Mouse (Mus musculus) gastrocnemius, adult 18-20 months (tissue): ENCODE data around the gene Sox2. TPM values are rescaled to one million over a fixed set of nuclear protein-coding genes. Genes with fewer than 3 reads are reported as not detected.

Source experiments
- DNase-seq: peaks from one replicate; pipeline ENCODE4 v3.0.0; 2021; ENCODE audit warnings: low spot score
- total RNA-seq, 2 experiments: library from RNA; stranded (reverse); gene quantifications; 2 replicates each; pipeline ENCODE4 v1.2.3; 2021

Gene Sox2
- total RNA-seq, 2 experiments from 2014 or later, result not detected

DNA sequence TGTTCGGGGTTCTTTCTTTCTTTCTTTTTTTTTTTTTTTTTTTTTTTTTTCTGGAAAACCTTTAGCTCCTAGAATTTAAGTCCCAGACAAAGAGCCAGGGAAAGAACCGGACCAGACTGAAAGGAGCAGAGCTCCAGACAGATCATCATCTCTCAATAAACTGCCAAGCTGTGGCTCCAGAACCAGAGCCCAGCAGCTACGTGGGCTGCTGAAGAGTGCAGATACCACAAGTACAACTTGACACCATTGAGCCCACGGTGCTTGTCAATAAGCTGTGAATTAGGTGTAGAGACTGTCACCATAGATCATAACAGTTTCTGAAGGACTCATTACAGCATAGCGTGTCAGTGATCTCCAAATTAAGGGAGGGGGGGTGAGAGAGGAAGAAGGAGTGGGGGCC is 7.1 kb upstream of the Sox2 start:
- DNase-seq, result no peak

DNA sequence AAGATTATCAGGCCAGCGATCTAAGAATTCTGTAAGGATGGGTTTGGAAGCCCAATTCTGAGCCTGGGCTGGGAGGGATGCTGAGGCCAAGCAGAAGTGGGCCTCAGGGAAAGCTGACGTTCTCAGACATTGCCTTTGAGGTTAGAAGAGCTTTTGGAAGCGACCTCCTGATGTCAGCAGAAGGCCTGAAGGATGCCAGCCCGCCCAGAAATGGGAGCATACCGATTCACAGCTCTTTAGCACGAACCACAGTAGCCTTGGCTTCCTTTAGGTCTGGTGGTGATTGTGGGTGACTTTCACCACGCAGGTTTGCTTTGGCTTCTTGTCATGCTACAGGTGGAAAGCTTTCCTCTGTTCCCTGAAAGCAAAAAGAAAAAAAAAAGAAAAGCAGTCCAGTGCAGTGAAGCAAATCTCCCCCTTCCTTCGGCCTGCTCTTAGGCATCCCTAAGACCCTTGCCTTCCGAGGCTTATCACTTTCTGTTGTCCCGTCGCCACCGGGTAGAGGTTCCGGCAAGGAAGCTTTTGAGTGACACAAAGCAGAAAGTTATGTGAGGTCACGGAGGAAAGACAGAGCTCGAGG is 6.6 kb upstream of the Sox2 start:
- no peak for DNase-seq

DNA sequence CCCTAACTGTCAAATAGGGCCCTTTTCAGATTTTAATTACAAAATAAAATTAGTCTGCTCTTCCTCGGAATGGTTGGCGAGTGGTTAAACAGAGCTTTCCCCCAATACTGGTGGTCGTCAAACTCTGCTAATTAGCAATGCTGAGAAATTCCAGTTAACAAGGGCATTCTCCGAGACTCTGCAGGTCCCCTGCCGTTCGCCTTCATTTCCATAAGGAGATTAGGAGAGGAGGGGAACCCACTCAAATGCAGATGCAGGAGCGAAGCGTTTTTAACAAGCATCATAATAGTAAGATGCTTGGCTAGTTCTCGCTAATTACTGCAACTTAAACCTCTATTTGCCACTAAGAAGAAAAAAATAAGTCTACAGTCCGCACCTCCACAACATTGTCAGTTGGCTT is 4.0 kb upstream of the Sox2 start:
- DNase-seq, result no peak

DNA sequence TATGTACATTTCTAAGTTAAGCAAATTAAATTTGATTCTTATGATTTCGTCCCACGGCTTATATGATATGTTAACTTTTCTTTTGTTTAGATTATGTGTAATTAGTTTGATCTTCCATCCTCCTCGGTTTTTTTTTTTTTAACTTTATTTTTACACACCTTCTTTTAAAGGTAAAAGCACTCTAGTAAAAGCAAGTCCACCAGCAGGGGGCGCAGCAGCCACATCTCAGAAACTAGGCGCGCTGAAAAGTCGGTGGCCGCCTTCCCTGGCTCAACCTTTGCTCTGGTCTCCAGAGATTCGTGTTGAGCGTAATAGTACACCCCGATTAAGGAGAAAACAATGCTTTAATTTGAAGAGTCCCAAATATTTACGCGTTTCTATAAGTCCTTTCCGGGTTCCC is 2.5 kb upstream of the Sox2 start:
- peak; percentile 55 for DNase-seq

DNA sequence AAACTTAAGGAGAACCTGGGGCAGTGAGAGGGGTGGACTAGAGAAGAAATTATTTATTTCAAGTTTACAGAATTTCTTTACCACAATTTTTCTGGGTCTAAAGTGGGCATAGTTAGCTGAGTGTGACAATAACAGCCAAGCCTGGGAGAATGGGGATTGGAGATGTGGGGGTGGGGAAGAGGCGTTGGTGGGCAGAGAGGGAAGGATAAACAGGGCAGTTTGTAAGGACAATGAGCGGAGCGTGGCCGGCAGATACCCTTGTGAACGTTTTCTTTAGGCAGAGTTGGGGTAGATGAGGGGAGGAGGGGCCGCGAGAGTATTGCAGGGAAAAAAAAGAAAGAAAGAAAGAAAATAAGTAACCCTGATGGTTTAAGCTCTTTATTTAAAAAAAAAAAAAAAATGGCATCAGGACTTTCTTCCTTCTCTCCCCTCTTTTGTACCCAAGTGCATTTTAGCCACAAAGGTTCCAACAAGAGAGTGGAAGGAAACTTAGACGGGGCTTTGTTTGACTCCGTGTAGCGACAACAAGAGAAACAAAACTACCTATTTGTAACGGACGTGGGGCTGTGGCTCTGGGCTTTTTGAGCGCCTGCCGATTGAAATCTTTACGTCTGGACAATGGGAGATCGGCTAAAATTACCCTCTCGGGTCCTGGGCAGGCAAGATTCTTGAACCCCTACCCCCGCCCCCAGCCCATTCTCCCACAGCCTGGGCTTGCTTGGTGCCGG is 1.9 kb upstream of the Sox2 start:
- no peak for DNase-seq

DNA sequence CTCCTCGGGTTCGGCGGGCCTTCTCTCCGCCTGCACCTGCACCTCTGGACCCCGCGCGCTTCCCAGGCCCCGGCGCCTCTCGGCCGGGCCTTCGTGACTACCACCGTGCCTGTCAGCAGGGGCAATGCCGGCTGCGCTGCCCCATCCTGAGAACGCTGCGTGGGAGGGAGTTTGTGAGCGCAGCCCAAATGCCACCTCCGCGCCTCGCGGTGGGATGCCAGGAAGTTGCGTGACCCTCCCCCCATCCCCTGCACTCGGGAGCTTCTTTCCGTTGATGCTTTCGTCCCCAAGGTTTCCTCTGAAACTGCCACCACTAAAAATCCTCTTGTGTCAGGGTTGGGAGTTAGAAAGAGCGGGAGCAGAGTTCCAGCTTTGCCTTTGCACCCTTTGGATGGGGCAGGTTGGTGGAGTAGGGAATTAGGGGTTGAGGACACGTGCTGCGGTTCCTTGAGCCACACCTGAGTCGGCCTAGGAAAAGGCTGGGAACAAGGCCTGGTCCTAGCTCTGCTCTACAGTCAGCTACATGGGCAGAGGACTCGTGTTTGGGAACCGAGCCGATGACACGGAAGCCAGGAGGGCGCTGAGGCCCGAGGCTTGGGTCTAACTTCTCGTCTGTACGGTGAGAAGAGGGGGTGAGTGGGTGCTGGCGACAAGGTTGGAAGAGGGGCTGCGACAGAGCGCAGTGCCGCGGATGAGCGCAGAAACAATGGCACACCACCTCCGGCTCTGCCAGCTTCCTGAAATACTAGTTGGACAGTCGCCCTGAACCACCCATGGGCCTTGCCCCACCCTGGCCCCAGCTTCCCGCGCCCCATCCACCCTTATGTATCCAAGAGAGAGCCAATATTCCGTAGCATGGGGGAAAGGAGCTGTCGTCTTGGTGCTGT is 1.1 kb upstream of the Sox2 start:
- no peak for DNase-seq

DNA sequence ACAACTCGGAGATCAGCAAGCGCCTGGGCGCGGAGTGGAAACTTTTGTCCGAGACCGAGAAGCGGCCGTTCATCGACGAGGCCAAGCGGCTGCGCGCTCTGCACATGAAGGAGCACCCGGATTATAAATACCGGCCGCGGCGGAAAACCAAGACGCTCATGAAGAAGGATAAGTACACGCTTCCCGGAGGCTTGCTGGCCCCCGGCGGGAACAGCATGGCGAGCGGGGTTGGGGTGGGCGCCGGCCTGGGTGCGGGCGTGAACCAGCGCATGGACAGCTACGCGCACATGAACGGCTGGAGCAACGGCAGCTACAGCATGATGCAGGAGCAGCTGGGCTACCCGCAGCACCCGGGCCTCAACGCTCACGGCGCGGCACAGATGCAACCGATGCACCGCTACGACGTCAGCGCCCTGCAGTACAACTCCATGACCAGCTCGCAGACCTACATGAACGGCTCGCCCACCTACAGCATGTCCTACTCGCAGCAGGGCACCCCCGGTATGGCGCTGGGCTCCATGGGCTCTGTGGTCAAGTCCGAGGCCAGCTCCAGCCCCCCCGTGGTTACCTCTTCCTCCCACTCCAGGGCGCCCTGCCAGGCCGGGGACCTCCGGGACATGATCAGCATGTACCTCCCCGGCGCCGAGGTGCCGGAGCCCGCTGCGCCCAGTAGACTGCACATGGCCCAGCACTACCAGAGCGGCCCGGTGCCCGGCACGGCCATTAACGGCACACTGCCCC is 586 bp downstream of the Sox2 start:
- no peak for DNase-seq

DNA sequence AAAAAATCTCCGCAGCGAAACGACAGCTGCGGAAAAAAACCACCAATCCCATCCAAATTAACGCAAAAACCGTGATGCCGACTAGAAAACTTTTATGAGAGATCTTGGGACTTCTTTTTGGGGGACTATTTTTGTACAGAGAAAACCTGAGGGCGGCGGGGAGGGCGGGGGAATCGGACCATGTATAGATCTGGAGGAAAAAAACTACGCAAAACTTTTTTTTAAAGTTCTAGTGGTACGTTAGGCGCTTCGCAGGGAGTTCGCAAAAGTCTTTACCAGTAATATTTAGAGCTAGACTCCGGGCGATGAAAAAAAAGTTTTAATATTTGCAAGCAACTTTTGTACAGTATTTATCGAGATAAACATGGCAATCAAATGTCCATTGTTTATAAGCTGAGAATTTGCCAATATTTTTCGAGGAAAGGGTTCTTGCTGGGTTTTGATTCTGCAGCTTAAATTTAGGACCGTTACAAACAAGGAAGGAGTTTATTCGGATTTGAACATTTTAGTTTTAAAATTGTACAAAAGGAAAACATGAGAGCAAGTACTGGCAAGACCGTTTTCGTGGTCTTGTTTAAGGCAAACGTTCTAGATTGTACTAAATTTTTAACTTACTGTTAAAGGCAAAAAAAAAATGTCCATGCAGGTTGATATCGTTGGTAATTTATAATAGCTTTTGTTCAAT is 1.4 kb downstream of the Sox2 start:
- no peak for DNase-seq

DNA sequence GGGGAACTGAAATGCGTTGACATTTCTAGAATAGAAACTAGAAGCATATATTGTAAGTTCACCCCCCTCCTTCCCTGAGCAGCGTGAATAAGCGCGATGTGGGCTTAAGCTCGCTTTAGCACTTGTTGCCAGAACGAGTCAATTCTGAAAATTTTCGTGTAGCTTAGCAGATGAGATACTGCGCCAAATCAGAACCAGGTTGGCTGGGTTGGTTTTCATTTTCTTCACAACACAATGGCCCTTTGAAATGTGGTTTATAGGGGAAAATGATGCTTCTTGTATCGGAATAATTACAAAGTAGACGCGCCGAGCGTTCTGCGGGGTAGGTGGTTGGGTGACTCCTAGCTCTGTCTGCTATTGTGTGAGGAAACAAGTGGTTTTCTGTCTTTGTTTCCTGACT is 2.4 kb downstream of the Sox2 start:
- no peak for DNase-seq

DNA sequence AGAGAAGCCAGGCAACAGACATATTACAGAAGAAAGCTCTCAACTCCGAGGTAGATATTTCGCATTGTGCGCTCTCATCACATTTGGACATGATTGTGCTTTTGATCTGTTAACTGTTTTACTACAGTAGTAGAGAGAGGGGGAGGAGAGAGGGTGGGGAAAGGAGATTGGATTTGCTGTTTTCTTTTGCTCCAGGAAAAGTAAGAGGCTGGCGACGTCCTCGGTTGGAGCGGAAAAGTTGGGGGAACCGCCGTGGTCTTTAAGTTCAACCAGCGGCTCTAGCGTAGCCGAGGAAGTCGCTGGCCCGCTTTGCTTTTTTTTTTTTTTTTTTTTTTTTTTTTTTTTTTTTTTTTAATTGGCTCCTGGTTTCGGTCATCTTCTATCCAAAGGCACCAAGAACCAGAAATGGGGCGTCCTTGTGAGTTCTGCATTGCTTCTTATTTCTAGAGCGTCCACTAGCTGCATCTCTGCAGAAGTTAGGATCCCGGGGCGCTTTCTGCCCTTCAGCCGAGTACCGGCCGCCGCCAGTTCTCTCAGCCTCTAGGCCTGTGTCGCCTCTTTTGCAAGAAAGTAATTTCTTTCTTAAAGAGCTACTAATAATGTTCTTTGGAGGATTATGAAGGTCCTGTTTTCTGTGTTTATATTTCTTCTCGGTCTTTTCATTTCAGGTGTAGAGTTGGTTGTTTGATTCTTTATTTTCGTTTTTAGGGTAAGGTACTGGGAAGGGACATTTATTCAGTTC is 3.2 kb downstream of the Sox2 start:
- no peak for DNase-seq

DNA sequence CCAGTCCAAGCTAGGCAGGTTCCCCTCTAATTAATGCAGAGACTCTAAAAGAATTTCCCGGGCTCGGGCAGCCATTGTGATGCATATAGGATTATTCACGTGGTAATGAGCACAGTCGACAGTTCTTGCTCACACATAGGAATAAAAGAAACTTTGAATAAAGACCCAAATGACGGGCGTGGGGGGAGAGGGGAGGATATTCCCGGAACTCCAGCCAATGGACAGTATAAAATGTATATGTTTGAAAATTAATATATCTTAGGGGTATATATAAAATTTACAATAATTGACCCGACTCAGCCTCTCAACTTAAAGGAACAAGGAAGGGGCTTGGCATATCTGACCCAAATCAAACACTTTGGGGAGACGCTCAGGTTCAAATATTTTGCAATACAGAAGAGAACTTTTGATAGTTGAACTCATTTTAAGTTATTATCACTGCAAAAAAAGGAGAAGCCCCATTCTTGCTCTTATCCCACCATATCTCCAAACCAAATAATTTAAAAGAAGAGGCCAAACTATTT is 3.8 kb downstream of the Sox2 start:
- no peak for DNase-seq

DNA sequence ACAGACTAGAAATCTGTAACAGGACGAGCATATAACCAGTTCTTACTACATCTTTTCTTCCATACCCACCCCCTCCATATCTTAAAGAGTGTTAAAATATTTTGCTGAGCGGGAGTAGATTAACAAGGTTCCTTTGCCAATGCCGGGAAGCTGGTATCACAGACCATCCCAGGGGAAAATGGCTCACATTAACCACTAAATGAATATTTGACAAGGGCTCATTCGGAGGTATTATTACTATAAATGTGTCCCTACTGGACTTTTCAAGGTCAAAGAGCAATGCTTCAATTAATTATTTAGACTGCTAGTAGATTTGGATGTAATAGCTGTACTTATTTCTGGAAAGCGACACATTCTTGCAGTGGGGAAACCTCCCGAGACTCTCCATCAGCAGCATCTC is 4.6 kb downstream of the Sox2 start:
- no peak for DNase-seq

DNA sequence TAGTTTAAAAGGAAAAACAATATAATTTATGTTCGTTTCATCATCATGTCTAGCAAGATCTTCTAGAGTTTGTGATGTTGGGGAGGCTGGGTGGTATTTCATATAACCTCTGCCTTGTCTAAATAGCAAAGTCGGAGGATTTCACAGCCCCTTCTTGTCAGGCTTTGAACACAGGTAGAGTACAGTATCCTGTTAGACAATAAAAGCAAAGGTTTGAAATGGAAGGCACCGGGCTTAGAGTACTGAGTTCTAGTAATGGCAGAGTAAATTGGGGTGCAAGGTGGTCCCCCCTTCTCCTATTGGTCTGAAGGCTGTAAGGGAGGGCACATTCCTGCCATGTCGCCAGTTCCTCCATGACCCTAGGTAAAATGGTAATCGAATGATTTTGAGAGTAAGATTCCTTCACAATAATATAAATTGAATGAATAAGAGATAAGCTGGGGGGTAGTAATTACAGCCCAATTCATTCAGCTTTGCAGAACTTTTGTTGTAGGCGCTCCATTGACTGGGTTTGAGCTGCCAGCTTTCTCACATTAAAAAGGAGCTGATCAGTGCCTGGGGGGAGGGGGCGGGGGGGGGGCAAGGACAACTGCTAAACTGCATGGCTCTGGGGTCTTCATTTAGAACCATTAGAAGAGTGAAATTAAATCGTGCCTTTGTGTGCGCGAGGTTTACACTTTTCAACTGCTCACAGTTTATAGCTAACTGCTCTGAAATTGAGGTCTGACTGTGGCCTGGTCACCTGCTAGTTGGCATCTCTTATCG is 5.3 kb downstream of the Sox2 start:
- no peak for DNase-seq

DNA sequence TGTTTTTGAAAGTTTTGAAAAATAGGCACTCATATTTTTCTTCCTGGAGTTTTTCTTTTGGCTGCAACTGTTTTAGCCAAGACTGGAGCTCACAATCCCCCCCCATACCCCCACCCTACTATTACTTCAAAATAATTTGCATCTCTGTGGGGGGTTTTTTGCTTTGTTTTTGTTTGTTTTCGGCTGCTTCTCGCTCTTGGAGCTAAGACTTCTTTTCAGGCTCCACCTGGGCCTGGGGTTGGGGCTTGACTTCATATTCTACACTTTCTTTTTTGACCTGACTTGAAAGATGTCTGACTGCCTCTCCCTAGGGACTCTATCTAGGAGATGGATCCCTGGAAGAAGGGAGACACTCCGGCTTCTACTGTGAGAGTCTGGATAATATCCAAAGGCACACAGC is 5.9 kb downstream of the Sox2 start:
- no peak for DNase-seq

DNA sequence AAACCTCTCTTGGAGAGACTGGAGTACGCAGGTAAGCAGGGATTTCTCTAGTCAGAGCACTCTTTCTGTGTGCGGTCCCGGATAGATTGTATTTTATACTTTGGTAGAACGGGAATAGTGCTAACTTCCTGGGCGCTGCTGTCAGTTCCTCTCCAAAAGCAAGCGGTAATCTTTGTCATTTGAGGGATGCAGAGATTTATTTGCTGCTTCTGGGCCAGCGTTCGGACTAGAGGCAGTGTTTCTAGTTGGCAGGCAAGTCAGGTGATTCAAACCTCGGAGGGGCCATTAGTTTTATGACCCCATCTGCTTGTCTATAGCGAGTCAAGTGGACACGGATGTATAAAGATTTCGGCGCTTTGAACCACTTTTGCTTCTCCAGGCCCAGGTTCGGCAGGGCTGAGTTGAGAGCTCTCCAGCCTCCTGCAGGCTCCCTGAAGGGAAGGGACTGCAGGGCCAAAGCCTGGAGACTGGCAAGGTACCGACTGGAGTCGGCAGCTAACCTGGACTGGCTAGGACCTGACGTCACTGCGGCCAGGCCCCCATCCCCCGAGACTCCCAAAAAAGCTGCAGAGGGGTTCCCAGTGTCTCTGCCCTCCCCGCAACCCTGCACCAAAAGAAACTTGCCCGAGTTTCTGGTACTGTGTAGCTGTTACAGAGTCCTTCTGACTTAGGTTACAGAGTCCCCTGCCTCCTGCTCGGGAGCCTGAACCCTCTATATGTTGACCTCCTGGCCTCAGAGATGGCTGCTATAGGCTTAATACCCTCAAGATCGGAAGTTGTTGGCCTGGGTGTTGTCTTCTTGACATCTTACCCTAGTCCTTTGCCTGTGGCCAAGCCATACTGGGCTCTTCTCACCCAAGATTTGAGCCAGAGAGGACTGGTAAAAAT is 6.9 kb downstream of the Sox2 start:
- DNase-seq, result no peak

DNA sequence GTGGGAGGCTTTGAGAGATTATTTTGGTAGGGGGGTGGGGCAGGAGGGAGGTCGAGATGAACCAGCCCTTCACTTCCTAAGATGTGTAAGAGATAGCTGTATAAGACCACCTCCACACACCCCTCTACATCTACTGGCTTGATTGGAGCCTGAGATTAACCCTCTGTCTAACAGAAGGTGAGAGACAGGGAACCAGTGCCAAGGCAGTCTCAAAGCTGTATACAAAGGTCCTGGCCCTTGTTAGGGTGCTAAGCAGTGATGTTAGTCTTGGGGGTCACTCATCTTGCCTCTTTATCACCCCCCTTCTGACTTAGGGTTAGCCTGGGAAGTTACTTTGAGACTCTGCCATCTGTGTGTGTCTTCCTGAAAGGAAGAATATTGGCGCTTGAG is 7.5 kb downstream of the Sox2 start:
- DNase-seq, result no peak

DNA sequence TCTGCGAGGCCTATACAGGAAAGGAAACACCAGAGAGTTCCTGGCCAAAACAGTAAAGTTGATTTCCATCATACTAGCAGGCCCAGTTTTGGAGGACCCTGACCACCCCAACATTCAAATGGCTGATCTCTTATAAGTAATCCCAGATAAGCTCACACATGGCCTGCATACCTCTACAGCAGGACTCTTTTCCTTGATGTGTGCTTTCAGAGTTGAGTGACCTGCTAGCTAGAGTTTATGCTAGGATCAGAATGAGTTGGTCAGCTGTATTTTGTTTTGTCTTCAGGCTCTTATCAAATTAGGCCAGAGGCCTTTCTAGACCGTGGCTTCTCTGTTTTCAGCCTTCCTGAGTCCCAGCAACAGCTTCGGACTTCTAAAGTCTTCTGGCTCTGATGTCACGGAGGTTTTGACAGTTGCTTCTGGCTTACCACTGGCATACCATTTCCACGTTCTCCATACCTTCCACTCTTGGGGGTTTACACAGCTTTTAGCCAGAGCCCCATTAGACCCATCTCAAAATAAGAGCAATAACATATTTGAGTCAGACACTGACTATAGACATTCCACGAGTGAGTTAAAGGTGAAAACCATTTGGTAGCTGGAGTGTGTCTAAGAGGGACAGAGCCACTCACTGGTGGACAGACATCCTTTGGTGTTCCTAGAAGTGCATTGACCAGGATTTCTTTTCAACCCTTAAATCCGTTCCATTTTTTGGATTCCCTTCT is 8.2 kb downstream of the Sox2 start:
- no peak for DNase-seq

DNA sequence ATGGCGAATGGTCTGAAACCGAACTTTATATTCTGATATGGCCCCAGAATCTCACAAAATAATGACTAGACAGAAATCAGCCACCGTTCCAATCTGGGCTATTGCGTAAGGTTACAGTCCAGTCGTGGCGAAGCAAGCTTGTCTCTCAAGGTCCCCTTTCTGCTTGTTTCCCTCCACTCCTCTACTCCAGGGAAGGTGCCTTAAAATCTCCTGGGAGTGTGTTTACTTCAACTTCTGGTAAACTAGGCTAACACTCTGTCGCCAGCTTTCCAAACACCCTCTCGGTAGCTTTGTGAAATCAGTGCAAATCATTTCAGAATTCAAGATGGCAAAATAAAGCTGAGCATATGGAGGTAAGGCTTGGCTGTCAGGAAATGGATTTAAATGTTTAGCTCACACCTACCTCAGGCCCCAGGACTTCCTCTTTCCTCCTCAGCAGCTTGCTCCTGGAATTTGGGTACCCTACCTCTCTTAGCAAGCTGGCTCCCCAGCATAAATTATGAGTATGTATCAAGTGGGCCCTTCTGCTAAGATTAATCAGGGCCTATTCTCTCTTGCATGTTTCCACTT is 8.8 kb downstream of the Sox2 start:
- no peak for DNase-seq
